Mouse (Mus musculus) right cerebral cortex, adult 18-20 months (tissue): ENCODE measurements at regions not wholly inside any gene's neighbourhood (a gene's known extent, or its start where the extent isn't known, plus 50 kb on each side); places are given as distances from the start of the nearest gene placed in this dataset.

Experiments
- DNase-seq: peaks from one replicate; pipeline ENCODE4 v3.0.0; 2022; ENCODE audit warnings: mixed read lengths

DNA sequence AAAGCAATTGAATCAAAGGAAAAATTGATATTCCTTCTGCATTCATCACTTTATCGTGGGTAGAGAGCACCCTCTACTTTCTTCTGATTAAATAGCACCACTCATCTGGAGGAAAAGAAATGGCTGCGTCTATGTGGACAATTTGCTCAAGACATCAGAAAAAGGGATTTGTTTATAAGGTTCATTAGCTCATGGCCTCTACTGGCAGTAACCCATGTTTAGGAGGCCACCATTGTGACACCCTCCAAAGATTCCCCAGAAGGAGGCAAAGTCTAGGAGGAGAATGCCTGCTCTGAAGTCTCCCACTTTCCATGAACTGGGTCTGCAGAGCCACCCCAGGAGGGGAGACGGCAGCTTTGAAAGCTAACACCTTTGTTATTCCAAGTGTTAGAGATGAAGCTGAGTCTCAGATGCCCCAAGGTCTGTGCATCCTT, 147.2 kb upstream of the Plscr5 start:
- no peak for DNase-seq

DNA sequence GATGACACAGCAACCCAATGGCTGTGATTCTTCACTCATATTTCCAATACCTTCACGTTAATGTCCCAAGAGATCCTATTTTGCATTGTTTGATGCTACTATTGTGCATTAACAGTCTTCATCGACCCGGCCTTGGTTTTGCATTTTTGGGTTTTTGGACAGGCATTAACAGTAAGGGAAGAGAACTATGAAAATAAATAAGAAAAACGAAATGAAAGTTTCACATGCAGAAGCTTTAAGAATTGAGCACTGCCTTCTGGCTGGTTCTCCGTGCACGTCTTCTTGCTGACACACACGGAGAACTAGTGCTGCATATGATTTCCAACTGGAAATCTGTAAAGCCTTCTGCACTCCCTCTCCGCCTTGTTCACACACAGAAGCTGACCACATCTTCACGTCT, 148.6 kb upstream of the Plscr5 start:
- DNase-seq: no peak

GRCm38 (mm10) chr9:92016521-92016920, 176.2 kb upstream of the Plscr5 start:
- no peak for DNase-seq

DNA sequence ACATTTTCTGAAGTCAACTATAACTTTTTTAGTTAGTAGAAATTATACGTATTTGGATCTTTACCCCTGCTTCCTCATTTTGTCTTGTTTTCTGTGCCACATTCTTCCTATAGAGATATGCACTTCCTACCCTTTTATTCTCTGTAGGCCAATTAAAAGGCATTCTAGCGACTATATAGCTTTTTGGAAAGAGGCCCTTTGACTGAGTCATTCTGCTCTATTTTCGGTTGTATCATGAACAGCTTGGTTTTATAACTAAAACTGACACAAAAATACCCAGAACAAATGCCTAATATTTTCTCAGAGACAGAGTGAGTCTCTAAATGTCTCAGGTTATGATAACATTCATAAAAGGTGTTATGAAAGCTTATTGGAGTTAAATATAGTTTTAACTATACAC, 176.8 kb upstream of the Plscr5 start:
- no peak for DNase-seq

DNA sequence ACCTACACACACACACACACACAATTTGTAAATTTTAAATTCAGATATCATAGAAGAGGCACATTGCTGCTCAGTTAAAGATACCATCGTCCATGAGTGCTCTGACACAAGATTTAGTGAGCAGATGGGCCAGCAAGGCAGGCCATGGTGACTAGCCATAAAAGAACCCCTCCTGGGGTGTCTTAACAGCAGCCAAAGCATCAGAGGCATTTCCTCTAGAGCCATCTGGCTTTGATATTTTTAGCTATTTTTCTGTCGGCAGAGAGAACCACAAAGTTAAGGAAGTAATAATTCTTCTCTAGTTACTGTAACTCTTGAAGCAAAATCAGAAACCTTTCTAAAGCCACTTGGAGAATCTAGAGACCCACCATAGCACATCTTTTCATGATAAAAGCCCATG, 204.5 kb upstream of the Plscr5 start:
- DNase-seq: no peak

DNA sequence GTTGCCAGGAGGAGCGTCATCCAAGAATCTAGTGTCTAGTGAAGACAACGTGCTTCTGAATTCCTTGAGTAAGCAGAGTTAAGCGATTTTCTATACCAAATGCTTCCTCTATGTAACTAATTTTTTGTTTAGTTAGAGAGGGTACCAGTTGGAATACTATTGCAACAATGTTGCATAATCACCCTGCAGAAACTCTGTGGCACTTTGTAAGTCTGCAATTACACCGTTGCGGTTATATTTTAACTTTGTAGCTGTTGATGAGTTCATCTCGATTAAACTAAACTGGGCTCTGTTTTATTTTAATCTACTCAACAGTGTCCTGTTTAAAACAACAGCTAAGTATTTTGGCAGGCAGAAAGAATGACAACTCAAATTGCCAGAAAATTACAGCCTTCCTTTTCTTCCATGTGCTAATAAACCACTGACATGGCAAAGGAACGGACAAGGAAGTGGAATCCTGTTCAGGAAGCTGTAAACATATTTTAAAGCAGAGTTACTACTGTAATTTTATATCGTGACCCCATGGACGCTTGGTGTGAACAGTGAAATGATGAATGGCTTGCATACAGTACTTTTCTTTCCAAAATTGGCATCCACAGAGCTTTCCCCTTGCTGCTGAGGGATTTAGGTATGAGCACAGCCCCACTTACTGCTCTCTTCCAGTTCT, 210.6 kb upstream of the Plscr5 start:
- no peak for DNase-seq

GRCm38 (mm10) chr9:91981499-91981898, 211.2 kb upstream of the Plscr5 start:
- DNase-seq: no peak

DNA sequence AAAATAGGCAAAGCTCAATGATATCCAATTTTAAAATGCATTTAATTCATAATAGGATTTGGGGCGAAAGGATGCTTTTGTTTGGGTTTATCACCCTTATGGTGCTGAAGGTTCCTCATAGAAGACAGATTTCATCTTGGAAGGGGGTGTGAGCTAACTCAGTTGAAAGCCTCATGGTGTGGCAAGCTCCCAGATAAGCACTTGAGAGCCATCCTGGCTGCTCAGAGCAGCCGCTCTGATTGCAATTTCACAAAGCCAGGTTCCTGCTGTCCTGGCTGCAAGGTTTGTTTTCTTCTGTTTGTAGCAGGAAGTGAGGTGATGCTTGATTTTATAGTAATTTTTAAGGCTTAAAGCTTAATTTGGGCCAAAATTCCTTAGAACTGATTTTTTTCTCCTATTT, 228.7 kb upstream of the Plscr5 start:
- DNase-seq: no peak

DNA sequence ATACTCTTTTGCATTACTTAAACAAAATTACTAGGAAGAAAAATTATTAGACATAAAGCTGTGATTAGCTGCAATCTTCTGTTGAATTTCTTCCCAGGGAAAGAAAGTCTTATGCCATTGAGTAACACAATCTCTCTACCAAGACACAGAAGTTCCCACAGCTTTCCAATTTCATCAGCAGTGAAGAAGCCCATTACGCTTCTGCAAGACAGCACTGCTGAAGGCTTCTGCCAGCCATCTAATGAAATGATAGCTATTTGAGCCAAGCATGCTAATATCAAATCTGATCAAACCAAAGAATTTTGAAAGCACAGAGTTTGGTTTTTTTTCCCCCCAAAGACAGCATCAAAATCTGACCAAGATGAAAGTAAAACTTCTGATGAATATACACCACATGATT, 230.0 kb upstream of the Plscr5 start:
- DNase-seq: no peak

GRCm38 (mm10) chr9:91961666-91962065, 231.1 kb upstream of the Plscr5 start:
- no peak for DNase-seq

DNA sequence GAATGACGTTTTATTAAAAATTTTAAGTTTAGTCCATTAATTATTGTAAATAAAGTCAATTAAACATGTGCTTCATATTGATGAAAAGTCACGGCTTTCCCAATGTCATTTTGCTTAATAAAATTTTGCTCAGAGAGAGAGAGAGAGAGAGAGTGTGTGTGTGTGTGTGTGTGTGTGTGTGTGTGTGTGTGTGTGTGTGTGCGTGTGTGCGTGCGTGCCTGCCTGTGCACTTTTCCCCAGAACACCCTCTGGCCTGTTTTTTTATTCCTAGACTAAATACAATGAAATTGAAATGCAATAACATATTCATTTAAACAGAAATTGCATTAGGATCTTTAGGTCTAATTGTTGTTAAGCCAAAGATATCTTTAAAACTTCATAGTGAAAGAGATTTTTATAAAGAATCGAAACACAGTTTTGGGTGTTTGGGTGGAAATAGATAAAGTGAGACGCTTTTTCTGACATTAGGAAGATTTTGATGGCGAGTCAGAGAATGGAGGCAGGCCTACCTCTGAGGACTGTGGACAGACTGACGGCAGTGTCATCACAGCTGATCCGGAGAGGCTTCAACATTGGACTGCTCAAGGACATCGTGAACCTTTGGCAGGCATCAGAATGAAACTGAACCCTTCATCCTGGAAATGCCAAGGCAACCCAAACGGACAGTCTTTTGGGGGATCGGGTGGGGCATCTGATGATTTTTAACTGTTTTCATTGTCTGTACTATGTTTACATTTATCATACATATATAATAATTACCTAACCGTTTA, 232.0 kb upstream of the Plscr5 start:
- DNase-seq: no peak

GRCm38 (mm10) chr9:91959592-91959991, 233.1 kb upstream of the Plscr5 start:
- no peak for DNase-seq

- DNase-seq: no peak
Observed at GRCm38 (mm10) chr9:91959076-91959475, 233.7 kb upstream of the Plscr5 start.

DNA sequence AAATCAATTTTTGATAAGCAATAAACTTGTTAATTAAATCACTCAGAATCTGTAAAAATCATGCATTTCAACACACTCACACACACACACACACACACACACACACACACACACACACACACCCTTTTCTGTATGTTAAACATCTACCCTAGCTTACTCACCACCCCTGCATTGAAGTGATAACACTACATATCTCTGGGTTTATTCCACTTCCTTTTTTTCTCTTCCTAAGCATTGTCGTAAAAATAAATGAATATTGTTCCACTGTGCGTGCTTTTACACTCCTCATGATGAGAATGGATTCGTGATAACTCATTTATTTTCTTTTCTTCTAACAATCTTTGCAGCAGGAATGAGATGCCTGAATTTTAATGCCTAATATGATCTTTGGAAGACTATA, 234.3 kb upstream of the Plscr5 start:
- DNase-seq: no peak

GRCm38 (mm10) chr9:91957061-91957460, 235.7 kb upstream of the Plscr5 start:
- no peak for DNase-seq

- DNase-seq: no peak
Observed at GRCm38 (mm10) chr9:91948746-91949145, 244.0 kb upstream of the Plscr5 start.

- no peak for DNase-seq
Observed at GRCm38 (mm10) chr9:91942001-91942400, 250.7 kb upstream of the Plscr5 start.

DNA sequence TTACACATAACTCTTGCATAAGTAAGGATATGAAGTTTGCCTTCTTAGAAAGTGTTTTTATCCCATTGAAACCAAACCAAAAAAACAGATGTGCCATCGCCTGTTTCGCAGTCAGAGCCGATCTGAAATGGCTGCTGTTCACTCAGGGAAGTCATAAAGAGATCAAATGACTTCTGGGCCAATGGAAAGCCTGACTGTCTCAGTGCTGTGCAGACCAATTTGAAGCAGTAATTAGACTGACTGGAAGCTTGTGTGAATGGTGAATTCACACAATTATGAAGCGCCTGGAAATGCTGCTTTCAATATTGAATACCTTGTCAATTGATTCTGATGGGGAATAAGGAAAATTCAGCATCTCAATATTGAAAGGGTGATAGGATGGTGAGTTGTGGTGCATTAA, 254.0 kb upstream of the Plscr5 start:
- DNase-seq: no peak

GRCm38 (mm10) chr9:91904066-91904465, 288.7 kb upstream of the Plscr5 start:
- DNase-seq: no peak

GRCm38 (mm10) chr9:91900956-91901355, 291.8 kb upstream of the Plscr5 start:
- no peak for DNase-seq

DNA sequence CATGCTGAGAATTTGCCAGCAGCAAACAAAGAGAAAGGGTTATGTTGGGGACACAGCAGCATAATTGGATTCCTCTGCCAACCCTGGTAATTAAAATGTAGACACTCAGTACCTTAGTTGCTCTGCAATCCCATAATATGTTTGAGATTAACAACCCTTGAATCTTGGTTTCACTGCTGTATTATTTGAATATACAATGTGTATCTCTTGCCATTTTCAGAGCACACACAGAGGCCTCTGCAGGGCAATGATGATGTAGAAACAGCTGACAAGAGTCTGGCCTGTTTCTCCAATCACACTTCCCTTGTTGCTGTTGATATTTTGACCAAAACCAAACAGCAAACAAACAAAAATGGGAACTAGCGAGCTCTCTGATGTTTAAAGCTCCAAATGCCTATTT, 315.9 kb upstream of the Plscr5 start:
- DNase-seq: no peak

GRCm38 (mm10) chr9:91831556-91831955, 361.2 kb upstream of the Plscr5 start:
- DNase-seq: no peak

DNA sequence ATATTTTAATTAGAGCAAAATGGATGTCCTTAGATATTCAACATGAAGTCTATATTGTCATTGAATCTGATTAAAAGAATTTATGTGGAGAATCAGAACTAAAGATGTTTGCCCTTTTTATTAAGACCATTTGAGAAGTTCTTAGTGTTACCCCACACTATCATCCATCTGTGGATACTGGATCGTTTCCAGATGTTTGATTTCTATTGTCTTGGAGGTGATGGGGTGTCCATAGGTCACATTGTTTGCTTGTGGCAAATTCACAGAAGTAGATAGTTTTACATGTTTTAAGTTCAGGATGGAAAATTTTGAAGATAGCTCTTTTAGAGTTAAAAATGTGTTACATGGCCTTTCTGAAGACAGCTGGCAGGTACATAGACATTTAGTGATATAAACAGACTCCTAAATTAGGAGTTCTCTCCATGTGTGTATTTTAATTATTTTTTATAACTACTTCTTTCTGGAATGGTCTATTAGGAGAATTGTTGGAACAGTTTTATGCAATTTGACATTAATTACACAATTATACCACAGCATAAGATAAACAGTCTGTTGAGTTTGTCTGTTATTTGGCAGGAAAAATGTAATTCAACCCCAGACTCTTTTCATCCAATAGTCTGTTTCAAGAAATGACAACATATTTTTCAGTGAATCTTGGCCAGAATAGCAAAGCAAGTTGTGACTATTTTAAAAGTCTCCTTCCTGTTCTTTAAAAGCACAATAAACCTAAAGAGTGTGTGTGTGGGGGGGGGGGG, 368.8 kb upstream of the Plscr5 start:
- DNase-seq: no peak
